Mouse (Mus musculus) stomach, embryonic 14.5 days (tissue): ENCODE data around the gene Kif21b. TPM values are rescaled to one million over a fixed set of nuclear protein-coding genes. Genes with fewer than 3 reads are reported as not detected.

Experiments used
- ATAC-seq: fragments of 200-750 bp; cut with Nextera tagmentation; 2 replicates; pipeline ENCODE4 v1.8.0; 2017; ENCODE audit warnings: low read depth, moderate TSS enrichment; ENCODE audit not compliant: insufficient number of reproducible peaks, insufficient read depth, low FRiP score
- H3K27ac ChIP-seq: fragments of 300-500 bp; sonication (generic); 2 replicates; pipeline ENCODE4 v1.5.1; 2014; ENCODE audit warnings: mild to moderate bottlenecking, low read length, moderate library complexity, mixed read lengths
- H3K27me3 ChIP-seq: fragments of 300-500 bp; sonication (generic); 2 replicates; pipeline ENCODE4 v1.6.1; 2014; ENCODE audit warnings: low read length, control low read depth, mixed read lengths; ENCODE audit not compliant: control insufficient read depth, insufficient read depth
- H3K36me3 ChIP-seq: fragments of 300-500 bp; sonication (generic); 2 replicates; pipeline ENCODE4 v1.6.1; 2014; ENCODE audit warnings: mild to moderate bottlenecking, control low read depth, low read length, moderate library complexity, mixed read lengths; ENCODE audit not compliant: control insufficient read depth, insufficient read depth
- H3K4me1 ChIP-seq: fragments of 300-500 bp; sonication (generic); 2 replicates; pipeline ENCODE4 v1.6.1; 2014; ENCODE audit warnings: low read length, control low read depth, mixed read lengths; ENCODE audit not compliant: control insufficient read depth, insufficient read depth
- H3K4me2 ChIP-seq: fragments of 300-500 bp; sonication (generic); replicated peaks from 2 replicates; pipeline ENCODE4 v1.6.1; 2014; ENCODE audit warnings: low read depth, low read length, control low read depth
- H3K4me3 ChIP-seq: fragments of 300-500 bp; sonication (generic); 2 replicates; pipeline ENCODE4 v1.5.1; 2014; ENCODE audit warnings: low read depth, low read length, control low read depth
- H3K9ac ChIP-seq: fragments of 300-500 bp; sonication (generic); replicated peaks from 2 replicates; pipeline ENCODE4 v1.6.1; 2014; ENCODE audit warnings: low read depth, mild to moderate bottlenecking, control low read depth, low read length, moderate library complexity, mixed read lengths
- H3K9me3 ChIP-seq: fragments of 300-500 bp; sonication (generic); 2 replicates; pipeline ENCODE4 v1.6.1; 2016; ENCODE audit warnings: low read depth, low read length, control low read depth; ENCODE audit not compliant: control insufficient read depth
- WGBS: fragments of 180-500 bp; shearing (Covaris S2); extraction: QIAGEN DNeasy Blood & Tissue Kit; methylation state at CpG from one replicate; pipeline ENCODE4 v1.1.7; 2014; 5-methylcytosine and 5-hydroxymethylcytosine counted together
- polyA plus RNA-seq: library from polyadenylated mRNA; unstranded; fragments of >200 nt; fragmentation: Nextera tagmentation; extraction: Ambion mirVana; gene quantifications from 2 replicates; pipeline ENCODE4 v1.2.1, GENCODE M21; 2014

The Kif21b gene
- polyA plus RNA-seq, 1 experiment from 2014 or later: 4.4 TPM

DNA sequence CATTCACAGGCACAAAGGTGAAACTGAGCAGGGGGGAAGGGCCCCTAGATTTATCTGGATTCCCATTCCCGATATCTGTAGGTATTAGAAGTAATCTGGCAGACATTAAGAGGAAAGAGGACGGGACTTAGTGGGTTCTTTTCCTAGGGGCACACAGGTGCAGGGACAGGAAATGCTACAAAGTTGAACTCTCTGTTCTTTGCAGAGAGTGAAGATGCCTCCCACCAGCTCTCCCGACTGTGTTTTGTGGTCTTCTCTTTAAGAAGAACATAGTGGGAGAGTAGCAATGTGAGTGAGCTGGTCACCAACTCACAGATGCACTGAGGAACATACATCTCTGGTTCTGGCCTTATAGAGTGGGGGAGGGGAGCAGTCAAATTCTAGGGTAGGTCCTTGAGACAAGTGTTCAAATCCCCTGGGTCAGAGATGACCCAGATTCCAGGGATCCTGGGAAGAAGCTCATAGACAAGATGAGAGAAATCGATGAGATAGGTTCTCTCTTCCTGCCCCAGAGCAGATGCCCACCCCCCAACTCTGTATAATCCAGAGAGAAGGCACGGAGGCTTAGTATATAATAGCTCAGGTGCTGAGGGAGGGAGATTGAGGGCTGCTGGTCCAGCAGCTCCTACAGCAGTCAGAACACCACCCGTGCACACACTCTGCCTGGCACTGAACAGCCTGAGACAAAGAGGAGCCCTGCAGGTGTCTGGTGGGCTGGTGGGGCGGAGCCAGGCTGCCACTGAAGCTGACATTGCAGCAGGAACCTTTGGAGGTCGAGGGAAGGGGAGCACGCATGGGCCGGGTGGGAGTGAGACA, 1.4 kb downstream of the Kif21b start:
- no peak for ATAC-seq
- Histone ChIP-seq H3K4me2 (peak overlapping the region; percentile 94), H3K4me1 (peaks cover 69% of the 10 kb centered on the region), H3K9ac (peak overlapping the region; percentile 76; the same call in 1 of the 2 replicates), H3K4me3 (peak overlapping the region; percentile 74), H3K27ac (no peak overlapping the region), H3K27me3 (no peaks in the 10 kb centered on the region), H3K9me3 (no peaks in the 10 kb centered on the region), H3K36me3 (no peaks in the 10 kb centered on the region)
- WGBS: 33% methylated on average over 10 of the region's 10 CpGs

DNA sequence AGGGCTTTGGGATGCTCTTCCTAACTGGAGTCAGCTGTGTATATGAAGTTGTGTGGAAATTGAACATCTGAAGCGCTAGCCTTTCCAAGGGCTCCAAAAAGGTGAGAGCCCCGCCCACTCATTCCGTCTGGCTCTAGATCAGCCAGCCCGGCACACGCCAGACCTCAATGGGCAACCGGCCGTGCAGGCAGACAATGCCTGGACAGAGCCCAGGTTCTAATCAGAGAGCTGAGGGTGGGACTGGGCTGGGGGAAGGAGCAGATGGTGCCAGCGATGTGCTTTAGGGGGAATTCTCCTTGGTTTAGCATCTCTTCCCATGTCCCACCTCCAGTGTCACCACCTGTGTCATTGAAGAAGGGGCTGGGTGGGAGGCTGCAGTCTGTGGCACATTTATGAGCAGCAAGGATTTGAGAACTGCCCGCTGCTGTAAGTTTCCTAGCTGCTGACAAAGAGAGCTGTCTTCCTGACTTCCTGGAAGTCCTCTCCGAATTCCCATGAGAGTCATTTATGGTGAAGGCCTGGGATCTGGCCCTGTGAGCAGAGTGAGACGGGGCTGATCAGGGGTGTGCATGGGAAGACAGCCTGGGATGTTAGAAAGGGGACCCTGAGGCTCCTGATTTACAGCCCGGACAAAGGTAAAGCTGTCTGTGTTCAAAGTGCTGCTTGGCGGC, 2.5 kb downstream of the Kif21b start:
- H3K4me3 ChIP-seq: no peak overlapping the region
- no peak overlapping the region for H3K27ac ChIP-seq
- WGBS: 55% methylated on average over 13 of the region's 13 CpGs

DNA sequence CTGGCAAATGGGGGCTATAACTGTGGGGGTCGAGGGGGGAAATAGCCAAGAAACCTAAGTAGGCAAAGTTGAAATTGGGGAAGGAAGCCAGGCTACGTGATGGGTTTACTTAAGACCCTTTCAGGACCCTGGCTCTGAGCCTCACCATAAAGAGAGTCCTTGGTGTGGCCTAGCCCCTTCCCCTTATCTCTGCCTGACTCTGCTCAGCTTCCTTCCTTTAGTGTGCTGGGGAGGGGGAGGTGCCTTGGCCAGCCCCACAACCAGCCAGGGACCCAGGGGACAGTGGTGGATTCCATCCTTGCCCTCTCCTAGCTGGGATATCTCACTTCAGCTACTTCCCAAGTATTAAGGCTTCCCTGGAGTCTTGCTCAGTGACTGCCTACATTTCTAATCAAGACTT, 3.4 kb downstream of the Kif21b start:
- Histone ChIP-seq H3K4me2 (no peak overlapping the region), H3K27me3 (no peaks in the 10 kb centered on the region), H3K9ac (no peak overlapping the region), H3K4me1 (peaks cover 64% of the 10 kb centered on the region), H3K27ac (no peak overlapping the region), H3K9me3 (no peaks in the 10 kb centered on the region), H3K4me3 (no peak overlapping the region), H3K36me3 (no peaks in the 10 kb centered on the region)
- WGBS: 69% methylated on average over 2 of the region's 2 CpGs
- no peak for ATAC-seq

More for the DNA sequence above, 2.5 kb downstream of the Kif21b start:
- H3K4me1 ChIP-seq: peaks cover 72% of the 10 kb centered on the region
- ATAC-seq: no peak
- no peak overlapping the region for H3K9ac ChIP-seq
- H3K27me3 ChIP-seq: no peaks in the 10 kb centered on the region
- H3K36me3 ChIP-seq: no peaks in the 10 kb centered on the region
- no peaks in the 10 kb centered on the region for H3K9me3 ChIP-seq
- peak overlapping the region; percentile 94 for H3K4me2 ChIP-seq

DNA sequence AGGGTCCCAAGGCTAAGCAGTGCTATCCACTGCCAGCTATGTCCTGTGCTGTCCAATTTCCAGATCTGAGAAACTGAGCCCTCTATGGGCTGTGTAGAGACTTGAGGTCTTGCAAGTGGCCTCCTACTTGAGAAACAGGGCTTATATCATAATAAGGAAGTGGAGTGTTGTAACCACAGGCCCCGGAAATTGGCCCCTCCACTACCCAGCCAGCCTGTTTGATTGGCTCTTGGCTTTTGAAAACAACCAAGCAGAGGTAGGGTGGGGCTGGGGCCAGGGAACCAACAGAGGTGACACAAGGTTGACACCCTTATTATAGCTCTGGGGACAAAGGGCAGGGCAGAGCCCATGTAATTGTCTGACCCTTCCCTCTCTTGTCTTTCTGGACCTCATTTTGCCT, 3.9 kb downstream of the Kif21b start:
- Histone ChIP-seq H3K27ac (no peak overlapping the region), H3K36me3 (no peaks in the 10 kb centered on the region), H3K4me1 (peaks cover 59% of the 10 kb centered on the region), H3K4me2 (no peak overlapping the region), H3K4me3 (no peak overlapping the region), H3K9ac (no peak overlapping the region), H3K27me3 (no peaks in the 10 kb centered on the region), H3K9me3 (no peaks in the 10 kb centered on the region)
- ATAC-seq: no peak
- 47% methylated on average over 1 of the region's 1 CpGs for WGBS

DNA sequence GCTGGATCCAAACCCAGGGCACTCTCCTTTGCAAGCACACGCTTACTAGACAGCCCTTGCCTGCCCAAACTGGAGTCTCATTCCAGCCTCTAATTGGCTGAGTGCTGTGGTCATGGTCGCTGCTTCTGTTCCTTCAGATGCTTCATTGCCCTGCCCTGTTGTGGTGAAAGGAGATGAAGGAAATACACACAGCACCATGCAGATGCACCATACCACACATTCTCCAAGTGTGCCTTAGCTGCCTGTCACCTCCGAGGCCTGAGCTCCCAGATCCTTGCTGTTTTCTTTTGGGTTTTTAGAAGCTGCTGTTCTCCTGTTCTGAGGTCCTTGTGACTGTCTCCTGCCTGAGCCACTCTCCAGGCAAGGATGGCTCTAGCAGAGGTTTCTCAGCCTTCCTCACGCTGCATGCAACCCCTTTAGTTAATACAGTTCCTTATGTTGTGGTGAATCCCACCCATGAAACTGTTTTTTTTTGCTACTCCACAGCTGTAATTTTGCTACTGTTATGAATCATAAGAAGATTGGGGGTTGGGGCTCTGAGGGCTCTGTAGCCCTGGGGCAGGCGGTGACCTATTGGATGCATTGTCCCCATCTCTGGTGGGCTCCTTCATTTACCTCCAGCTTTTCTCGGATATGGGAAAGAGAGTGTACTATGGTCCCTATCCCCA, 4.7 kb downstream of the Kif21b start:
- no peak overlapping the region for H3K4me2 ChIP-seq
- H3K9me3 ChIP-seq: no peaks in the 10 kb centered on the region
- no peak overlapping the region; the same call in 1 of the 2 replicates for H3K27ac ChIP-seq
- peaks cover 60% of the 10 kb centered on the region for H3K4me1 ChIP-seq
- no peaks in the 10 kb centered on the region for H3K27me3 ChIP-seq
- WGBS: 67% methylated on average over 6 of the region's 6 CpGs
- no peak overlapping the region for H3K4me3 ChIP-seq
- no peak overlapping the region for H3K9ac ChIP-seq
- no peaks in the 10 kb centered on the region for H3K36me3 ChIP-seq
- ATAC-seq: no peak

DNA sequence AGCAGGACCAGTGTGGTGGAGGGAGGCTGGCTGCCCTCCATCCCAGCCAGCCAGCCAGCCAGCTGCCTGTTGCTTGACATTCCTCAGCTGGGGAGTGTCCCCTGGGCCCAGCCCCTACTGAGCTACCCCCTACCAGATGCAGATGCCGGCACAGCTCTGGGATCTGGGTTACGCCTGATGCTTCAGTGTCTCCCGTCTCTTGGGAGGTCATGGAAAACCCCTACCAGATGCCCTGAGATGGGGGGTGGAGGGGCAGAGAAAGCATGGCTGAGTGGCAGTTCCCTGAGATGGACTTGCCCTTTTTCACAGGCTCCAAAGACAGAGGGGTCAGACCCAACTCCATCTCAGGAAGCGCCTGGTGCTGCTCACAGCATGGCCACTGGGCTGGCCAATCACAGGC, 5.4 kb downstream of the Kif21b start:
- WGBS: 33% methylated on average over 4 of the region's 4 CpGs
- peaks cover 60% of the 10 kb centered on the region for H3K4me1 ChIP-seq

DNA sequence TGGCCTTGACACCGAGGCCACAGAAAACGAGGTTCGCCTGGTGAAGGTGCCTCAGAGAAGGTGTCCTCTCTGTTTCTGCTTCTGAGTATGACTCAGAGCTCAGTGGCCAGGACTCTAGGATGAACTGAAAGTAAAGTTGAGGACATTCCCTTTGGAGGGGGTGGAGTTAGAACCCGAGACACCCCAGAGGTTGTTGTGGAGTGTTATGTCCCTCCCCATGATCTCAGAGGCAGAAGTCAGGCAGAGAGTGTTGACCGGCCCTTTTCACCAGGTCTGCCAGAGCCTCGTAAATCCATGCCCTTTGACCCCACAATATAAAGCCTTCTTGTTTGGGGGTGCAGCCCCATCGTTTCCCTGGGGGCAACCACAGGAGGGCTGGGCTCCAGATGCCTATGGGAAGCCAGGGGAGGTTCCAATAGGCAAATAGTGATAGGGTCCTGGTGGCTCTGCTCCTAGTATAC, 5.9 kb downstream of the Kif21b start:
- no peak for ATAC-seq
- no peak overlapping the region for H3K4me3 ChIP-seq

More for the DNA sequence above, 5.4 kb downstream of the Kif21b start:
- ATAC-seq: no peak
- Histone ChIP-seq H3K27ac (no peak overlapping the region; the same call in 1 of the 2 replicates), H3K9ac (no peak overlapping the region), H3K4me2 (no peak overlapping the region), H3K27me3 (no peaks in the 10 kb centered on the region), H3K36me3 (no peaks in the 10 kb centered on the region), H3K4me3 (no peak overlapping the region), H3K9me3 (no peaks in the 10 kb centered on the region)

DNA sequence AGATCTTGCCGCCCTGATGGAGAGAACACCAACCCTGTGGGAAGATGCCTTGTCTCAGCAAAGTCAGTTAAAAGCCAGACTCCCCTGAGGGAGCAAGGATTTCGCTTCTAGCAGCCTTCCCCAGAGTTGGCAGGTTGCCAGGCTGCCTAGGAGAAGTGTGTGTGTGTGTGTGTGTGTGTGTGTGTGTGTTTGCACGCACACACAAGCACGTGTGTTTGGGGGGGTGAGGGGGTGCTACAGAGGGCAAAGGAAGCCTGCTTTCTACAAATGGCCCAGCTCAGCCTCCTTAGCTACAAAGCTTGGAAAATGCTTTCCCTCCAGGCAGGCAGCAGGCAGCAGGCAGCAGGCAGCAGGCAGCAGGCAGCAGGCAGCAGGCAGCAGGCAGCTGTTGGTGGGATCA, 6.4 kb downstream of the Kif21b start:
- no peak overlapping the region for H3K9ac ChIP-seq
- no peak overlapping the region for H3K4me3 ChIP-seq
- ATAC-seq: no peak
- H3K4me1 ChIP-seq: peaks cover 57% of the 10 kb centered on the region
- 3% methylated on average over 4 of the region's 4 CpGs for WGBS
- H3K9me3 ChIP-seq: no peaks in the 10 kb centered on the region
- H3K4me2 ChIP-seq: peak overlapping the region; percentile 27
- H3K36me3 ChIP-seq: no peaks in the 10 kb centered on the region
- no peaks in the 10 kb centered on the region for H3K27me3 ChIP-seq
- peak overlapping the region; percentile 67 for H3K27ac ChIP-seq

More for the DNA sequence above, 5.9 kb downstream of the Kif21b start:
- Histone ChIP-seq H3K9ac (no peak overlapping the region), H3K4me1 (peaks cover 58% of the 10 kb centered on the region), H3K4me2 (peak overlapping the region; percentile 27), H3K9me3 (no peaks in the 10 kb centered on the region), H3K36me3 (no peaks in the 10 kb centered on the region), H3K27me3 (no peaks in the 10 kb centered on the region), H3K27ac (peak overlapping the region; percentile 67; the same call in 1 of the 2 replicates)
- 34% methylated on average over 7 of the region's 7 CpGs for WGBS
